Mouse (Mus musculus) erythroblast, embryonic 14.5 days (primary cell): ENCODE results near the gene Ube3b.

ENCODE experiments used
- GATA1 ChIP-seq: IDR thresholded peaks from 2 replicates; pipeline ENCODE4 v1.6.1; 2012; ENCODE audit warnings: low read length, inconsistent platforms, mixed read lengths
- TAL1 ChIP-seq: IDR thresholded peaks from 3 replicates; pipeline ENCODE4 v1.6.1; 2012; ENCODE audit warnings: low read length, inconsistent platforms, mixed read lengths

DNA sequence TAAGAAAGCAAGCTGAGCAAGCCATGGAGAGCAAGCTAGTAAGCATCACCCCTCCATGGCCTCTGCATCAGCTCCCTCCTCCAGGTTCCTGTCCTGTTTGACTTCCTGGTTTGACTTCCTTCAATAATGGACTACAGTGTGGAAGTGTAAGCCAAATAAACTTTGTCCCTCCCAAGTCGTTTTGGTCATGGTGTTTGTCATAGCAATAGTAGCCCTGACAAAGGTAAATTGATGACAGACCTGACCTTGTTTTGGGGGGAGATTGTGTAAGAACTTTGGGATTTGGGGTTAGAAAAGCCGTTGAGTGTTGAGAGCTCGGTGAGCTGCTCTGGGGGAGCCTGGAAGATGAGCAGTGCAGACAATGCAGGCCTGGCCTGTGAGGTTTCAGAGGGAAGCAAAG, 90.0 kb downstream of the Ube3b start:
- TF ChIP-seq GATA1 (no peak), TAL1 (no peak)
